Mouse (Mus musculus) brain, embryonic 14.5 days (tissue): Measurements from ENCODE around the gene Chkb. TPM values are rescaled to one million over a fixed set of nuclear protein-coding genes. Genes with fewer than 3 reads are reported as not detected.

Source experiments
- DNase-seq: peaks from one replicate; pipeline ENCODE4 v3.0.0-alpha.2; 2011; ENCODE audit warnings: low read depth
- CTCF ChIP-seq: fragments of 200-500 bp; IDR thresholded peaks from 2 replicates; pipeline ENCODE4 v1.5.1; 2012; ENCODE audit warnings: inconsistent platforms, mild to moderate bottlenecking, moderate library complexity, borderline replicate concordance; ENCODE audit not compliant: insufficient read depth, insufficient read length; ENCODE audit errors: extremely low read depth
- POLR2A ChIP-seq: fragments of 200-500 bp; IDR thresholded peaks from 2 replicates; pipeline ENCODE4 v1.6.1; 2012; ENCODE audit warnings: mild to moderate bottlenecking, inconsistent platforms, borderline replicate concordance; ENCODE audit not compliant: poor library complexity, insufficient read depth, insufficient read length, severe bottlenecking; ENCODE audit errors: extremely low read depth
- polyA plus RNA-seq: library from polyadenylated mRNA; depleted of rRNA; stranded (reverse); fragments of >200 nt; gene quantifications from 2 replicates; pipeline ENCODE4 v1.2.3, GENCODE M21; 2012; rRNA removed

Gene Chkb
- 79.4 and 82.4 TPM in 2 replicates for polyA plus RNA-seq

- TF ChIP-seq CTCF (no peak), POLR2A (peak; percentile 41; the same call in 1 of the 2 replicates)
- DNase-seq: peak; percentile 98
Measured at GRCm38 (mm10) chr15:89429352-89430221, at the start of gene Chkb, which contains the start of the genes C730034F03Rik and Gm44502. Gene Chkb (minus strand): TSS chr15:89429908. Gene C730034F03Rik (plus strand): TSS chr15:89429589. Gene Gm44502 (minus strand): TSS chr15:89429696.

DNA sequence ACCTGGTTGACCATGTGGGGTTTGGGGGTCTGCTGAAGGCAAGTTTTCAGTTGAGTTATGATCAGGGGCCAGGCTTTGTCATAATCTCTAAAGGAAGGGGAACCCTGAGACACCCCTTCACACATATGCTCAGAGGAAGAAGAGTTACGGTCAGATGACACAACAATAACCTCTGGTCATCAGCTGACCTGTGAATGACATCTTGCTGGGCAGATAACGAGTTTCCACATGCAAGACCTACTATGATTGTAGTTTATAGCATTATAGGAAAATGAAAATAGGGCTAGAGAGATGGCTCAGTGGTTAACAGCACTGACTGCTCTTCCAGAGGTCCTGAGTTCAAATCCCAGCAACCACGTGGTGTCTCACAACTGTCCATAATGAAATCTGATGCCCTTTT, 48.9 kb upstream of the Chkb start:
- DNase-seq: no peak
- TF ChIP-seq CTCF (no peak), POLR2A (no peak)

DNA sequence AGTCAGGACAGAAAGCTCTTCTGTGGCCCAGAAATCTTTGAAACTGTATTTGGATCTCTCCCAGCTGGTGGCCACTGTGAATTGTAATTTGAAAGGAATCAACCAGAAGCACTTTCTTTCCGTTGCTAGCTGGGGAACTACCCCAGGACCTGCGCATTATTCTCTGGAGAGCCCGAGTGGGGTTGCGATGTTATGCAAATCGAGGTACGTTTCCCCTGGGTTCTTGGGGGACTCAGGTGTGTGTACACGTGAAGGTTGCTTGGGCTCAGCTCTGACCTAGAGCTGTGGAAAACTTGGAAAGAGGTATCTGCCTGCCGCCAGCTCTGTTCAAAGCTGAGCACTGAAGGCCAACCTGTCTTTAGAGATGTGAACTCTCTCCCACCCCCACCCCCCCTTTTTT, 48.1 kb upstream of the Chkb start:
- TF ChIP-seq CTCF (no peak), POLR2A (no peak)
- no peak for DNase-seq

DNA sequence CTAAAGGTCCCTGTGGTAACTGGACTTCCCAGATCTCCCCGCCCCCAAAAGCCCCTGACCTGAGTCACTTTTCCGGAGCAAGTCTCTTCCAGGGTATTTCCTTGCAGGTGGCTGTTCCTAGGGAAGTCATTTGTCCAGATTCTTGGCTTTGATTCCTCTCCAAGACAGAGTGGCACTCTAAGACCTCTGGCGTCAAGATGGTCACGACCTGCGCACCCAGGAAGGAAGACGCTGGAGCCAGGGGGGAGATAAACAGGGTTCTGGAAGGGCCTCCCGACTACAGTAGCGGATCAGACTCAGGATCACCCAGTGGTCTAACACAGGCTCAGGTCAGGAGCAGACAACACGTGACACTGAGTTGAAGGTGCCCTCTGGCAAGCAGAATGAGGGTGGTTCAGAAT, 47.4 kb upstream of the Chkb start, which contains the start of gene Arsa:
Gene Arsa (minus strand): TSS at position 335 of the 401 bp plus-strand sequence.
- DNase-seq: no peak
- no peak for TF ChIP-seq POLR2A
- no peak for TF ChIP-seq CTCF

GRCm38 (mm10) chr15:89476475-89476815, 46.7 kb upstream of the Chkb start:
- no peak for DNase-seq

GRCm38 (mm10) chr15:89475611-89476474, 46.1 kb upstream of the Chkb start:
- peak; percentile 94 for DNase-seq
- no peak for TF ChIP-seq CTCF
- peak; percentile 52; the same call in 1 of the 2 replicates for TF ChIP-seq POLR2A

More at GRCm38 (mm10) chr15:89476475-89476815, 46.7 kb upstream of the Chkb start:
- TF ChIP-seq POLR2A (no peak), CTCF (no peak)

- no peak for TF ChIP-seq POLR2A
- no peak for TF ChIP-seq CTCF
- DNase-seq: no peak
Measured at GRCm38 (mm10) chr15:89475293-89475600, 45.5 kb upstream of the Chkb start.

DNA sequence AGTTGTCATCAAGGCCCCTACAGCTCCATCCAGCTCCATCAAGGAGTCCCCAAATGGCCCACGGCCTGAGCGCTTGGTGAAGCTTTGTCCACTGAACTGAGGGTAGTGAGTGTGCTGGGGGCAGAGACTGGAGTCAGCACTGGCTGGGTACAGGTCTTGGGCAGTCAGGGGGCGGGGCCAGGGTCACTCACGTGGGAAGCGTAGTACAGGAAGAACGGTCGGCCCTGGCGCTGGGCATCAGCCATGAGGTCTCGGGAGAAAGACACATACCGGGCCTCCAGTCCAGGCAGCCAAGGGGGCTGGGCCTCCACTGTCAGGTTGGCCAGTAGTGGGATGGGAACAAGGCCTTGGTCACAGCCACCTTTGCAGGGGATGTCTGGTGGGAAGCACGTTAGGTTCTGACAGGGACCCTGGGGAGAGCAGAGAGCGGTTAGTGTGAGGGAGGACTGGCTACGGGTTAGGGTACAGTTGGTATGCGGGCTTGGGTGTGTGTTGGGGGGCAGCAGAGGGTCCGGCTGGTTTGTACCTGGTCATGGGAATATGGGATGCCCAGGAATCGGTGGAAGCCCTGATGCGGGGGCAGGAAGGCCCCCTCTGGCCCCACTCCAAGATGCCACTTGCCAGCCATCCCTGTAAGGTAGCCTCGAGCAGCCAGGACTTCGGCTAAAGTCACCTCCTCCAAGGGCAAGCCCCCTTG, 45.0 kb upstream of the Chkb start:
- TF ChIP-seq CTCF: no peak
- TF ChIP-seq POLR2A: no peak
- no peak for DNase-seq

DNA sequence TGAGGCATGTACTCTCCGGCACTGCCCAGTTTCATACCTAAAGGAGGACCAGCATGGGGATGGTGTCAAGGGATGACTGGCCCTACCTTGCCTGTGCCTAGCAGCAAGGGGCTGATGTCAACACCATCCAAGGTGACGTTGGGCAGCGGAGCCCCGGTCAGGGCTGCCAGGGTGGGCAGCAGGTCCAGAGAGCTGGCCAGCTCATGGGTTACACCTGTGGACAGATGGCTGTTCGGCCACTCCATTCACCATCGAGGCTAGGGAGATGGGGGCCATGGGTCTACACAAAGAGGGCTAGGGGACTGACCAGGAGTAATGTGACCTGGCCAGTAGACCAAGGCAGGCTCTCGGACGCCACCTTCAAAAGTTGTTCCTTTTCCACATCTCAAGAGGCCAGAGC, 44.2 kb upstream of the Chkb start:
- no peak for TF ChIP-seq CTCF
- TF ChIP-seq POLR2A: no peak
- DNase-seq: no peak

- DNase-seq: no peak
Measured at GRCm38 (mm10) chr15:89473370-89473769, 43.7 kb upstream of the Chkb start.

GRCm38 (mm10) chr15:89471476-89471875, 41.8 kb upstream of the Chkb start:
- no peak for DNase-seq
- TF ChIP-seq CTCF: no peak
- no peak for TF ChIP-seq POLR2A

More at GRCm38 (mm10) chr15:89473370-89473769, 43.7 kb upstream of the Chkb start:
- no peak for TF ChIP-seq CTCF
- TF ChIP-seq POLR2A: no peak

DNA sequence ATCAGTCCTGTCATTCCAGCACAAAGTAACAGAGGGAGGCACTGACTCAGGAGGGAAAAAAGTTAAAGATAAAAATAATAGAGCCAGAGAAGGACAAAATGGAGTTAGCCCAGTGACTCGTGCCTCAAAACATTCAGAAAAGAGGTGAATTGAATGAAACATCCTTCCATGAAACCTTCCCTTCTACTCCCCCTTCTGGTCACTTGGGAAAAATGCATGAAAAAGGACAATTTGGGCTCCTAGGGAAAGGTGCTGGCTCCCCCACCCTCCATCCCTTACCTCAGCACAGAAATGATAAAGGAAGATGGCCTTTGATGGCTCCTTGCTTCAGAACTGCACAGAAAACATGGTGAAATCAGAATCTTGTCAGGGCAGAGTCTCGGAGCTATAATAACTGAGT, 38.9 kb upstream of the Chkb start:
- peak; percentile 62 for DNase-seq
- TF ChIP-seq POLR2A (no peak), CTCF (peak; percentile 58; the same call in 1 of the 2 replicates)
